Mouse (Mus musculus) heart, postnatal 0 days (tissue): ENCODE results near the gene Slco1a5. TPM values are rescaled to one million over a fixed set of nuclear protein-coding genes. Genes with fewer than 3 reads are reported as not detected.

Source experiments
- ATAC-seq: fragments of 200-750 bp; cut with Nextera tagmentation; 2 replicates; pipeline ENCODE4 v1.8.0; 2017; ENCODE audit warnings: low read depth, moderate number of reproducible peaks, moderate library complexity; ENCODE audit not compliant: insufficient read depth
- DNase-seq: peaks from one replicate; pipeline ENCODE4 v3.0.0-alpha.2; 2016; ENCODE audit warnings: low spot score
- H3K27ac ChIP-seq: fragments of 300-500 bp; sonication (generic); 2 replicates; pipeline ENCODE4 v1.5.1; 2014; ENCODE audit warnings: low read depth, mild to moderate bottlenecking
- H3K27me3 ChIP-seq: fragments of 300-500 bp; sonication (generic); 2 replicates; pipeline ENCODE4 v1.6.1; 2014; ENCODE audit warnings: low read length, mixed read lengths; ENCODE audit not compliant: control insufficient read depth, insufficient read depth
- H3K36me3 ChIP-seq: fragments of 300-500 bp; sonication (generic); replicated peaks from 2 replicates; pipeline ENCODE4 v1.6.1; 2014; ENCODE audit warnings: low read length, mixed read lengths; ENCODE audit not compliant: control insufficient read depth, insufficient read depth
- H3K4me1 ChIP-seq: fragments of 300-500 bp; sonication (generic); 2 replicates; pipeline ENCODE4 v1.6.1; 2014; ENCODE audit warnings: antibody characterized with exemption; ENCODE audit not compliant: control insufficient read depth, insufficient read depth
- H3K4me2 ChIP-seq: fragments of 300-500 bp; sonication (generic); 2 replicates; pipeline ENCODE4 v1.6.1; 2014; ENCODE audit warnings: low read depth, mild to moderate bottlenecking, low read length, moderate library complexity
- H3K4me3 ChIP-seq: fragments of 300-500 bp; sonication (generic); 2 replicates; pipeline ENCODE4 v1.5.1; 2014; ENCODE audit warnings: low read depth, low read length
- H3K9ac ChIP-seq: fragments of 300-500 bp; sonication (generic); replicated peaks from 2 replicates; pipeline ENCODE4 v1.6.1; 2014; ENCODE audit warnings: low read depth, low read length, mixed read lengths
- H3K9me3 ChIP-seq: fragments of 300-500 bp; sonication (generic); replicated peaks from 2 replicates; pipeline ENCODE4 v1.6.1; 2016; ENCODE audit warnings: low read length; ENCODE audit not compliant: control insufficient read depth
- CTCF ChIP-seq: IDR thresholded peaks from 2 replicates; pipeline ENCODE4 v1.5.1; 2016; ENCODE audit warnings: antibody characterized with exemption, control low read depth, low read depth
- EP300 ChIP-seq: IDR thresholded peaks from 2 replicates; pipeline ENCODE4 v1.6.1; 2016; ENCODE audit warnings: antibody characterized with exemption, low read depth
- WGBS: fragments of 180-500 bp; shearing (Covaris S2); extraction: QIAGEN DNeasy Blood & Tissue Kit; methylation state at CpG from one replicate; pipeline ENCODE4 v1.1.7; 2014; 5-methylcytosine and 5-hydroxymethylcytosine counted together
- polyA plus RNA-seq: library from polyadenylated mRNA; unstranded; fragments of >200 nt; fragmentation: Nextera tagmentation; extraction: Ambion mirVana; gene quantifications from 2 replicates; pipeline ENCODE4 v1.2.1, GENCODE M21; 2015
- total RNA-seq: library from RNA; depleted of rRNA; stranded (reverse); fragments of >200 nt; gene quantifications from 2 replicates; pipeline ENCODE4 v1.2.3, GENCODE M21; 2014; ENCODE audit warnings: low replicate concordance

The Slco1a5 gene
- total and polyA plus RNA-seq, 2 experiments from 2014 or later: not detected

DNA sequence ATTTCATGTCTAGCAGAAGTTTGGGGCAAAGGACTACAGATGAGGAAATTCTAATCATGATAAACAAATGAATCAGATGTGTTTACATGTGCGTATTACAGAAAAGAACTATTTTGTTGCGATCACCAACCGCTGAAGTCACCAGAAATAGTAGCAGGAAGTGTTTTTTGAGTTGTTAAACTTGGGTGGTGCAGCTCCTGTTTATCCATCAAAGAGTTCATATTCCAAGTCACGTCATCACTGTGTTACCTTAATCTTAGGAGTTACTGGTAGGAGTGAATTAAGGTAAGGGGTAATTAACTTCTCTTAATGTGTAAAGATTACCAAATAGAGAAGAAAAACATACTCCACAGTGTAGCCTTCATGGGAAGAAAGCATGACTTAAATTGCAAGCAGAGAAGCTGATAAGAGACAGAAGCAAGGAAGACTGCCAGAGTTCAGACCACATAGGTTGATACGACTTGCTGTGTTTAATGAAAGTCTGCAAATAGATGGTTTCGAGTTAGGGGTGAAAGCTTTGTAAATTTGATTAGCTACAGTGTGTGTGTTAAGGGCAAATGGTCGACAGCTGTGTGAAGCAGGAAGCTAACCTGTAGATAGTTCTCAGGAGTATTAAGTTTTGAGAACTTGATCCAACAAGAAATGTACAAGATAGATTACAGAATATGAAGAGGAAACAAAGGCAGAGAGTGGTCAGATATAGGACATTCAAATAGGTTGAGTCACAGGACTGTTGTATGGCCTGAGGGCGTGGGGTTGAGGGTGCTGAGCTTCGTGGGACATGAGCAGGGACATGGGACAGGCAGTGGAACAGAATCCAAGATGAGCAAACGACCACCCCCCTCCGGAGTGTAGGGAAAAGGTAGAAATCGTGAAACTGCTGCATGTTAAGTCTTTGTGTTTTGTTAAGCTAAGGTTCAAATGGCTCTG lies 23.7 kb upstream of the Slco1a5 start:
- TF ChIP-seq EP300 (no peak), CTCF (no peak)
- Histone ChIP-seq H3K9ac (peak overlapping the region; percentile 42), H3K4me3 (peak overlapping the region; percentile 68), H3K36me3 (peaks cover 27% of the 10 kb centered on the region), H3K27me3 (no peaks in the 10 kb centered on the region), H3K4me1 (no peaks in the 10 kb centered on the region), H3K9me3 (no peaks in the 10 kb centered on the region), H3K27ac (no peak overlapping the region; the same call in 1 of the 2 replicates), H3K4me2 (peak overlapping the region; percentile 70)
- WGBS: 40% methylated on average over 12 of the region's 12 CpGs
- ATAC-seq (no peak), DNase-seq (no peak)

DNA sequence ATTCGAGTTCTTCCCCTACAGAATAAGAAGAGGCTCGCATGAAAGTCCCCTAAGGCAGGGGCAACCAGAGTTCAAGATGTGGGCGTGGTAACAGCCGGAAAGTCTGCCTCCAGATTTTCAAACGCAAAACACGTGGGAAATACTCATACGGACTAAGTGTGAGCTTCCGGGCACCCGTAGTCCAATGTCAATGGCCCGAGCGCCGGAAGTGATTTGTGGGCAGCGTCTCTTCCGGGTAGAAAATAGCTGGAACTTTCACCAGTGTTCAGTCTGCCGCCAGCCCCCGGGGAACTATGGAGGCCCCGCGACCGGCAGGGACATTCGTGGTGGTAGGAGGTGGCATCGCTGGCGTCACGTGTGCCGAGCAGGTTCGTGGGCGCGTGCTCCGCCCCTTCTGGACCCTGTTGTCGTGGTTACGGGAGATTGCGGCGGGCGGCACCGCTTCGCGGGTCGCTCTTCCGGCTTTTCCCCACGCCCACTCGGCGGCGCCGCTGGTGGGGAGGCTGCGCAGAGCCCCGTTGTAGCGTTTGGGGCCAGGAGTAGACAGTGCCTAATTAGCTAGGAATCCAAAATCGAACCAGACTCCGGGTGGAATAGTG lies 22.8 kb upstream of the Slco1a5 start, which contains the start of gene Pyroxd1:
Gene Pyroxd1 (plus strand): TSS at position 215 of the 599 bp plus-strand sequence.
- no peak for TF ChIP-seq EP300
- TF ChIP-seq CTCF: no peak
- WGBS: under 1% methylated on average over 48 of the region's 48 CpGs
- Histone ChIP-seq H3K27me3 (no peaks in the 10 kb centered on the region), H3K4me3 (peak within 1 kb of the TSS; percentile 68), H3K36me3 (peaks cover 19% of the 10 kb centered on the region), H3K9ac (peak within 1 kb of the TSS; percentile 42), H3K9me3 (no peaks in the 10 kb centered on the region), H3K27ac (peak within 1 kb of the TSS; percentile 48), H3K4me1 (no peaks in the 10 kb centered on the region), H3K4me2 (peak within 1 kb of the TSS; percentile 70)
- peak; percentile 92 for DNase-seq
- ATAC-seq: peak; percentile 92

DNA sequence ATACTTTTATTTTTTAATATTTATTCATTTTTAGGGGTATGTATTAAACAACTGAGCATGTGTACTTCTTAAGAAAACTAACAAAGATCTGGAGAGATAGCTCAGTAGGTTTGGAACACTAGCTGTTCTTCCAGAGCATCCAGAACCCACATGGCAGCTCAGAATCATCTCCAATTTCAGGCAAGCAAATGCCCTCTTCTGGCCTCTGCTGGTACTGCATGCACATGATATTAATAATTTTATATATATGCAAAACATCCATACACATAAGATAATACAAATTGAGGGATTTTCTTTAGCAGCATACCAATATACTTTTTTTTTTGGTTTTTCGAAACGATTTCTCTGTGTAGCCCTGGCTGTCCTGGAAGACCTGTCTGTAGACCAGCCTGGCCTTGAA lies 20.8 kb upstream of the Slco1a5 start:
- TF ChIP-seq CTCF: peak; percentile 66
- no peak for TF ChIP-seq EP300
- peak; percentile 24 for DNase-seq
- Histone ChIP-seq H3K4me3 (no peak overlapping the region), H3K4me2 (no peak overlapping the region), H3K27ac (no peak overlapping the region), H3K4me1 (no peaks in the 10 kb centered on the region), H3K27me3 (no peaks in the 10 kb centered on the region), H3K9me3 (no peaks in the 10 kb centered on the region), H3K9ac (no peak overlapping the region), H3K36me3 (peaks cover 2% of the 10 kb centered on the region)
- ATAC-seq: no peak
- WGBS: 32% methylated on average over 2 of the region's 2 CpGs

DNA sequence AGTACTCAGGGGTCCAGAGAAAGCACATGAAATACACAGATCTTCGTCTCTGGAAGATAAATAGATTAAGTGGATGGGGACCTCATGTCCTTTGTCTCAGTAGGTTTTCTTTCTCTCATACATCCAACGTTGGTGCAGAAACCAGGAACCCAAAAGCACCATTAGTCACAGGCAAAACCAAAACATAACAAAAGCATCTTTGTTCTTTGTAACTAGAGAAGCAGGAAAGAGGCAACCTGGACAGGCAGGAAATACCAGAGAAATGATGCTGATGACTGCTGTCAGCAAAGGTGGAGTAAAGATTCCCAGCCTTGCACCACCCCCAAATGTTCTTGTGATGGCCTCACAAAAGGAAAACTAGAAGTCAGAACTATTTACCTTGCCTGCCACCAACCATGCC lies 16.8 kb upstream of the Slco1a5 start:
- H3K9me3 ChIP-seq: no peaks in the 10 kb centered on the region
- no peaks in the 10 kb centered on the region for H3K36me3 ChIP-seq
- WGBS: 25% methylated on average over 2 of the region's 2 CpGs
- ATAC-seq: no peak
- TF ChIP-seq EP300 (no peak), CTCF (no peak)
- no peaks in the 10 kb centered on the region for H3K4me1 ChIP-seq
- no peak for DNase-seq
- H3K4me2 ChIP-seq: no peak overlapping the region
- no peak overlapping the region for H3K9ac ChIP-seq
- H3K4me3 ChIP-seq: no peak overlapping the region
- no peak overlapping the region for H3K27ac ChIP-seq
- no peaks in the 10 kb centered on the region for H3K27me3 ChIP-seq

DNA sequence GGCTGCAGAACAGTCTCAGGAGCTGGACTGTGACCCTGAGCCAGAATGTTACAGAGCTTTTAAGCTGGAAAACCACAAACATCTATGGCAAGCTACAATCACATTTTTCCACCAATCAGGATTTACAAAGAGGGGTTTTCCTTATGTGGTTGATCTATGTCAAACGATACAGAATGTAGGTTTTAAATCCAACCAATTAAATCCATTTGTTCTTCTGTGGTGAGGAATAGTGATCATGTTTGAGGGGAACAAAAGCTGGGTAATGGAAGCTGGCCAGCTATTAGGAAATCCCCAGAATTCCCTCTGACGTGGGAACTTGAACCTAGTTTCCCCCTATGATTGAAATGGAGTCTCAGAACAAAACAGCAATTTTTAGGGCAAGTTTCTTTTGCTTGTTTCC lies 16.2 kb upstream of the Slco1a5 start:
- H3K4me3 ChIP-seq: no peak overlapping the region
- H3K27ac ChIP-seq: no peak overlapping the region
- H3K36me3 ChIP-seq: no peaks in the 10 kb centered on the region
- no peaks in the 10 kb centered on the region for H3K9me3 ChIP-seq
- TF ChIP-seq EP300: no peak
- TF ChIP-seq CTCF: no peak
- DNase-seq (no peak), ATAC-seq (no peak)
- H3K27me3 ChIP-seq: no peaks in the 10 kb centered on the region
- 51% methylated on average over 2 of the region's 2 CpGs for WGBS
- no peak overlapping the region for H3K4me2 ChIP-seq
- no peak overlapping the region for H3K9ac ChIP-seq
- H3K4me1 ChIP-seq: no peaks in the 10 kb centered on the region
